Mouse (Mus musculus) liver, postnatal 0 days (tissue): ENCODE measurements around the gene D6Wsu163e.

ENCODE experiments used
- CTCF ChIP-seq: sonication (generic); IDR thresholded peaks from 2 replicates; pipeline ENCODE4 v1.5.1; 2016; ENCODE audit warnings: antibody characterized with exemption, low read depth
- EP300 ChIP-seq: IDR thresholded peaks from 2 replicates; pipeline ENCODE4 v1.6.1; 2016; ENCODE audit warnings: antibody characterized with exemption, low read depth, mild to moderate bottlenecking

GRCm38 (mm10) chr6:127011947-127012535 is 72.3 kb downstream of the D6Wsu163e start:
- TF ChIP-seq CTCF (no peak), EP300 (no peak)
